Mouse (Mus musculus): Measurements from ENCODE around the gene Pak1.

Gene Pak1

GRCm38 (mm10) chr7:97788190-97788668 is at the start of gene Pak1:
TSS of gene Pak1 (plus strand) at chr7:97788541.
- DNase-seq (ENCODE audit: low spot score) = peak; percentile 31

- no peak for DNase-seq (ENCODE audit: low spot score)
These were observed 47.4 kb upstream of the Pak1 start for GRCm38 (mm10) chr7:97740948-97741347.

- DNase-seq (ENCODE audit: low spot score) = no peak
These were observed 46.5 kb upstream of the Pak1 start for GRCm38 (mm10) chr7:97741756-97742291.

- no peak for DNase-seq (ENCODE audit: low spot score)
These were observed 43.0 kb upstream of the Pak1 start for GRCm38 (mm10) chr7:97745299-97745698.

GRCm38 (mm10) chr7:97747176-97747707 is 41.1 kb upstream of the Pak1 start:
- no peak for DNase-seq (ENCODE audit: low spot score)

- peak; percentile 57 for DNase-seq (ENCODE audit: low spot score)
These were observed 40.4 kb upstream of the Pak1 start for GRCm38 (mm10) chr7:97747787-97748497.

GRCm38 (mm10) chr7:97748527-97749206 is 39.7 kb upstream of the Pak1 start:
- no peak for DNase-seq (ENCODE audit: low spot score)

GRCm38 (mm10) chr7:97749207-97750190 is 38.8 kb upstream of the Pak1 start:
- DNase-seq (ENCODE audit: low spot score) = no peak

- no peak for DNase-seq (ENCODE audit: low spot score)
These were observed 31.1 kb upstream of the Pak1 start for GRCm38 (mm10) chr7:97756967-97757881.

GRCm38 (mm10) chr7:97764591-97764990 is 23.8 kb upstream of the Pak1 start:
- DNase-seq (ENCODE audit: low spot score) = no peak

GRCm38 (mm10) chr7:97765181-97765962 is 23.0 kb upstream of the Pak1 start:
- no peak for DNase-seq (ENCODE audit: low spot score)

- no peak for DNase-seq (ENCODE audit: low spot score)
These were observed 22.4 kb upstream of the Pak1 start for GRCm38 (mm10) chr7:97765963-97766347.

GRCm38 (mm10) chr7:97766406-97767166 is 21.8 kb upstream of the Pak1 start:
- DNase-seq (ENCODE audit: low spot score) = no peak

- DNase-seq (ENCODE audit: low spot score) = no peak
These were observed 20.5 kb upstream of the Pak1 start for GRCm38 (mm10) chr7:97767841-97768240.

GRCm38 (mm10) chr7:97769020-97769419 is 19.3 kb upstream of the Pak1 start:
- DNase-seq (ENCODE audit: low spot score) = no peak

- DNase-seq (ENCODE audit: low spot score) = no peak
These were observed 17.3 kb upstream of the Pak1 start for GRCm38 (mm10) chr7:97770841-97771620.

- DNase-seq (ENCODE audit: low spot score) = no peak
These were observed 13.0 kb upstream of the Pak1 start for GRCm38 (mm10) chr7:97775380-97775779.

- no peak for DNase-seq (ENCODE audit: low spot score)
These were observed 12.4 kb upstream of the Pak1 start for GRCm38 (mm10) chr7:97775923-97776322.
